Mouse (Mus musculus): Measurements from ENCODE around the gene Gapvd1. TPM values are rescaled to one million over a fixed set of nuclear protein-coding genes. Genes with fewer than 3 reads are reported as not detected.
A peak's percentile ranks its signal among the peaks of the same experiment; 100 is the strongest.
"Not testable (repeated sequence)": the region's sequence is repeated elsewhere in the genome, so short reads cannot be mapped to it uniquely, and the experiment has no call there.

Gapvd1 gene
- 92.5 and 96.3 TPM in 2 replicates for polyA plus RNA-seq (2014; fragmentation: Nextera tagmentation; extraction: Ambion mirVana)

- 2% methylated on average over 13 of the region's 14 CpGs for WGBS
- H3K9me3 ChIP-seq (replicated peaks; ENCODE audit: control insufficient read depth, low read length): no peaks in the 10 kb centered on the region
Measured at GRCm38 (mm10) chr2:34754551-34755358, at the start of gene Gapvd1. TSS of gene Gapvd1 (minus strand) at chr2:34755232.

GRCm38 (mm10) chr2:34804815-34805214, 49.8 kb upstream of the Gapvd1 start:
- DNase-seq (ENCODE audit: low spot score) (no peak), ATAC-seq (replicated peaks; ENCODE audit: insufficient number of reproducible peaks, low FRiP score, low TSS enrichment, low read depth) (no peak)
- Histone ChIP-seq H3K27ac (replicated peaks; ENCODE audit: low read depth, low read length) (no peak overlapping the region), H3K4me2 (ENCODE audit: low read depth, low read length) (no peak overlapping the region), H3K4me3 (ENCODE audit: low read depth, low read length) (no peak overlapping the region), H3K27me3 (ENCODE audit: control insufficient read depth, insufficient read depth, low read length) (no peaks in the 10 kb centered on the region), H3K9me3 (replicated peaks; ENCODE audit: control insufficient read depth, low read length) (no peaks in the 10 kb centered on the region), H3K36me3 (replicated peaks; ENCODE audit: control insufficient read depth, insufficient read depth, low read depth, low read length) (no peaks in the 10 kb centered on the region), H3K9ac (replicated peaks; ENCODE audit: low read length) (no peak overlapping the region), H3K4me1 (ENCODE audit: control insufficient read depth, insufficient read depth, low read length) (no peaks in the 10 kb centered on the region)
- WGBS: 92% methylated on average over 1 of the region's 1 CpGs

More at GRCm38 (mm10) chr2:34754551-34755358, at the start of gene Gapvd1:
- Histone ChIP-seq H3K9ac (replicated peaks; ENCODE audit: low read length) (peak within 1 kb of the TSS; percentile 93), H3K4me1 (ENCODE audit: control insufficient read depth, insufficient read depth, low read length) (no peaks in the 10 kb centered on the region), H3K4me2 (ENCODE audit: low read depth, low read length) (peak within 1 kb of the TSS; percentile 69), H3K27ac (replicated peaks; ENCODE audit: low read depth, low read length) (peak within 1 kb of the TSS; percentile 89), H3K4me3 (ENCODE audit: low read depth, low read length) (peak within 1 kb of the TSS; percentile 96), H3K27me3 (ENCODE audit: control insufficient read depth, insufficient read depth, low read length) (no peaks in the 10 kb centered on the region), H3K36me3 (replicated peaks; ENCODE audit: control insufficient read depth, insufficient read depth, low read depth, low read length) (no peaks in the 10 kb centered on the region)
- ATAC-seq (replicated peaks; ENCODE audit: insufficient number of reproducible peaks, low FRiP score, low TSS enrichment, low read depth) (0 out of 2 replicates have a peak, but pooled peaks have one; percentile 33), DNase-seq (ENCODE audit: low spot score) (peak; percentile 70)

GRCm38 (mm10) chr2:34804172-34804571, 49.1 kb upstream of the Gapvd1 start:
- H3K4me2 ChIP-seq (ENCODE audit: low read depth, low read length): no peak overlapping the region
- no peak for DNase-seq (ENCODE audit: low spot score)
- no peak overlapping the region for H3K4me3 ChIP-seq (ENCODE audit: low read depth, low read length)
- no peaks in the 10 kb centered on the region for H3K4me1 ChIP-seq (ENCODE audit: control insufficient read depth, insufficient read depth, low read length)
- no peak overlapping the region for H3K9ac ChIP-seq (replicated peaks; ENCODE audit: low read length)
- 93% methylated on average over 2 of the region's 2 CpGs for WGBS
- H3K36me3 ChIP-seq (replicated peaks; ENCODE audit: control insufficient read depth, insufficient read depth, low read depth, low read length): no peaks in the 10 kb centered on the region
- no peak overlapping the region for H3K27ac ChIP-seq (replicated peaks; ENCODE audit: low read depth, low read length)
- no peaks in the 10 kb centered on the region for H3K9me3 ChIP-seq (replicated peaks; ENCODE audit: control insufficient read depth, low read length)
- H3K27me3 ChIP-seq (ENCODE audit: control insufficient read depth, insufficient read depth, low read length): no peaks in the 10 kb centered on the region
- ATAC-seq (replicated peaks; ENCODE audit: insufficient number of reproducible peaks, low FRiP score, low TSS enrichment, low read depth): no peak

GRCm38 (mm10) chr2:34803746-34804145, 48.7 kb upstream of the Gapvd1 start:
- Histone ChIP-seq H3K27ac (replicated peaks; ENCODE audit: low read depth, low read length) (no peak overlapping the region), H3K4me3 (ENCODE audit: low read depth, low read length) (0 out of 2 replicates have a peak overlapping the region, but pooled peaks have one; percentile 10), H3K4me2 (ENCODE audit: low read depth, low read length) (peak overlapping the region; percentile 7; the same call in 1 of the 2 replicates), H3K9ac (replicated peaks; ENCODE audit: low read length) (no peak overlapping the region), H3K4me1 (ENCODE audit: control insufficient read depth, insufficient read depth, low read length) (no peaks in the 10 kb centered on the region), H3K27me3 (ENCODE audit: control insufficient read depth, insufficient read depth, low read length) (no peaks in the 10 kb centered on the region), H3K9me3 (replicated peaks; ENCODE audit: control insufficient read depth, low read length) (no peaks in the 10 kb centered on the region), H3K36me3 (replicated peaks; ENCODE audit: control insufficient read depth, insufficient read depth, low read depth, low read length) (no peaks in the 10 kb centered on the region)
- ATAC-seq (replicated peaks; ENCODE audit: insufficient number of reproducible peaks, low FRiP score, low TSS enrichment, low read depth) (no peak), DNase-seq (ENCODE audit: low spot score) (no peak)
- 74% methylated on average over 3 of the region's 3 CpGs for WGBS

- Histone ChIP-seq H3K9ac (replicated peaks; ENCODE audit: low read length) (peak overlapping the region; percentile 76), H3K4me3 (ENCODE audit: low read depth, low read length) (peak overlapping the region; percentile 58), H3K27ac (replicated peaks; ENCODE audit: low read depth, low read length) (peak overlapping the region; percentile 65), H3K4me2 (ENCODE audit: low read depth, low read length) (peak overlapping the region; percentile 53)
- H3K27me3 ChIP-seq (ENCODE audit: control insufficient read depth, insufficient read depth, low read length); H3K36me3 ChIP-seq (replicated peaks; ENCODE audit: control insufficient read depth, insufficient read depth, low read depth, low read length); H3K4me1 ChIP-seq (ENCODE audit: control insufficient read depth, insufficient read depth, low read length); H3K9me3 ChIP-seq (replicated peaks; ENCODE audit: control insufficient read depth, low read length): not testable (repeated sequence)
- DNase-seq (ENCODE audit: low spot score) (peak; percentile 22), ATAC-seq (replicated peaks; ENCODE audit: insufficient number of reproducible peaks, low FRiP score, low TSS enrichment, low read depth) (peak; percentile 50)
- under 1% methylated on average over 21 of the region's 32 CpGs for WGBS
Measured at GRCm38 (mm10) chr2:34802565-34803245, 47.7 kb upstream of the Gapvd1 start.

- 5% methylated on average over 39 of the region's 39 CpGs for WGBS
- Histone ChIP-seq H3K4me1 (ENCODE audit: control insufficient read depth, insufficient read depth, low read length) (no peaks in the 10 kb centered on the region), H3K4me2 (ENCODE audit: low read depth, low read length) (peak overlapping the region; percentile 30; the same call in 1 of the 2 replicates), H3K27me3 (ENCODE audit: control insufficient read depth, insufficient read depth, low read length) (no peaks in the 10 kb centered on the region), H3K9me3 (replicated peaks; ENCODE audit: control insufficient read depth, low read length) (no peaks in the 10 kb centered on the region), H3K36me3 (replicated peaks; ENCODE audit: control insufficient read depth, insufficient read depth, low read depth, low read length) (no peaks in the 10 kb centered on the region), H3K27ac (replicated peaks; ENCODE audit: low read depth, low read length) (peak overlapping the region; percentile 65), H3K9ac (replicated peaks; ENCODE audit: low read length) (peak overlapping the region; percentile 76), H3K4me3 (ENCODE audit: low read depth, low read length) (peak overlapping the region; percentile 58)
- ATAC-seq (replicated peaks; ENCODE audit: insufficient number of reproducible peaks, low FRiP score, low TSS enrichment, low read depth) (peak; percentile 95), DNase-seq (ENCODE audit: low spot score) (peak; percentile 100)
Measured at GRCm38 (mm10) chr2:34801516-34802482, 46.8 kb upstream of the Gapvd1 start.

GRCm38 (mm10) chr2:34800371-34800770, 45.3 kb upstream of the Gapvd1 start:
- Histone ChIP-seq H3K9me3 (replicated peaks; ENCODE audit: control insufficient read depth, low read length) (no peaks in the 10 kb centered on the region), H3K4me1 (ENCODE audit: control insufficient read depth, insufficient read depth, low read length) (no peaks in the 10 kb centered on the region), H3K27me3 (ENCODE audit: control insufficient read depth, insufficient read depth, low read length) (no peaks in the 10 kb centered on the region), H3K27ac (replicated peaks; ENCODE audit: low read depth, low read length) (no peak overlapping the region), H3K36me3 (replicated peaks; ENCODE audit: control insufficient read depth, insufficient read depth, low read depth, low read length) (no peaks in the 10 kb centered on the region), H3K9ac (replicated peaks; ENCODE audit: low read length) (no peak overlapping the region), H3K4me2 (ENCODE audit: low read depth, low read length) (no peak overlapping the region), H3K4me3 (ENCODE audit: low read depth, low read length) (no peak overlapping the region)
- WGBS: 82% methylated on average over 7 of the region's 7 CpGs
- DNase-seq (ENCODE audit: low spot score) (no peak), ATAC-seq (replicated peaks; ENCODE audit: insufficient number of reproducible peaks, low FRiP score, low TSS enrichment, low read depth) (no peak)

All from embryonic facial prominence, embryonic 11.5 days (tissue).